Mouse (Mus musculus) embryonic facial prominence, embryonic 10.5 days (tissue): ENCODE results near the gene Rab37. TPM values are rescaled to one million over a fixed set of nuclear protein-coding genes. Genes with fewer than 3 reads are reported as not detected.

ENCODE experiments used
- DNase-seq: peaks from one replicate; pipeline ENCODE4 v3.0.0-alpha.2; 2017; ENCODE audit warnings: low spot score
- H3K27ac ChIP-seq: fragments of 300-500 bp; sonication (generic); replicated peaks from 2 replicates; pipeline ENCODE4 v1.5.1; 2016; ENCODE audit warnings: mild to moderate bottlenecking
- H3K27me3 ChIP-seq: fragments of 300-500 bp; sonication (generic); replicated peaks from 2 replicates; pipeline ENCODE4 v1.6.1; 2016; ENCODE audit warnings: low read depth, mild to moderate bottlenecking; ENCODE audit not compliant: poor library complexity, severe bottlenecking
- H3K36me3 ChIP-seq: fragments of 300-500 bp; sonication (generic); replicated peaks from 2 replicates; pipeline ENCODE4 v1.6.1; 2016; ENCODE audit warnings: mild to moderate bottlenecking, moderate library complexity
- H3K4me1 ChIP-seq: fragments of 300-500 bp; sonication (generic); 2 replicates; pipeline ENCODE4 v1.6.1; 2016
- H3K4me3 ChIP-seq: fragments of 300-500 bp; sonication (generic); 2 replicates; pipeline ENCODE4 v1.5.1; 2016; ENCODE audit warnings: mild to moderate bottlenecking, moderate library complexity
- H3K9me3 ChIP-seq: fragments of 300-500 bp; sonication (generic); 2 replicates; pipeline ENCODE4 v1.6.1; 2016; ENCODE audit warnings: mild to moderate bottlenecking
- WGBS: fragments of 180-500 bp; shearing (Covaris S2); methylation state at CpG from one replicate; pipeline ENCODE4 v1.1.7; 2016; 5-methylcytosine and 5-hydroxymethylcytosine counted together
- polyA plus RNA-seq: library from polyadenylated mRNA; unstranded; fragments of >200 nt; fragmentation: Nextera tagmentation; extraction: Ambion mirVana; gene quantifications from 2 replicates; pipeline ENCODE4 v1.2.1, GENCODE M21; 2016

Rab37 gene
- polyA plus RNA-seq, 1 experiment from 2014 or later: 2.2 TPM

DNA sequence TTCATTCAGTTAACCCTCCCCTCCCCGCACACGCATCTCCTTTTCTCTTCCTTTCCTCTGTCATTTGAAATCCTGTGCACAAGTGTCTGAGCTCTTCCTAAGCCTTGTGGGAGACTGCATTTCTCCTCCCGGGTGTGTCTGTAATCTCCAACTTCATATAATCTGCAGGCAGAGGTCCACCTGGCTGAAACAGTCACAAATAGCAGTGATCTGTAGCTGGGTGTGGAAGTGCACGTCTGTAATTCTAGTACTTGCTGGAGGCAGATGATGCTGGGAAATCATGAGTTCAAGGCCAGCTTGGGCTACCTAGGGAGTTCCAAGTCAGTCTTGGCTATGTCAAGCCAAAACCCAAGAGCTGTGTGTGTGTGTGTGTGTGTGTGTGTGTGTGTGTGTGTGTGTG lies 909 bp downstream of the Rab37 start:
- H3K27ac ChIP-seq: no peak overlapping the region
- H3K27me3 ChIP-seq: peaks cover 34% of the 10 kb centered on the region
- H3K36me3 ChIP-seq: no peaks in the 10 kb centered on the region
- peaks cover 10% of the 10 kb centered on the region; the same call in 1 of the 2 replicates for H3K9me3 ChIP-seq
- peaks cover 15% of the 10 kb centered on the region for H3K4me1 ChIP-seq
- no peak for DNase-seq
- 21% methylated on average over 4 of the region's 4 CpGs for WGBS
- peak overlapping the region; percentile 47; the same call in 1 of the 2 replicates for H3K4me3 ChIP-seq

DNA sequence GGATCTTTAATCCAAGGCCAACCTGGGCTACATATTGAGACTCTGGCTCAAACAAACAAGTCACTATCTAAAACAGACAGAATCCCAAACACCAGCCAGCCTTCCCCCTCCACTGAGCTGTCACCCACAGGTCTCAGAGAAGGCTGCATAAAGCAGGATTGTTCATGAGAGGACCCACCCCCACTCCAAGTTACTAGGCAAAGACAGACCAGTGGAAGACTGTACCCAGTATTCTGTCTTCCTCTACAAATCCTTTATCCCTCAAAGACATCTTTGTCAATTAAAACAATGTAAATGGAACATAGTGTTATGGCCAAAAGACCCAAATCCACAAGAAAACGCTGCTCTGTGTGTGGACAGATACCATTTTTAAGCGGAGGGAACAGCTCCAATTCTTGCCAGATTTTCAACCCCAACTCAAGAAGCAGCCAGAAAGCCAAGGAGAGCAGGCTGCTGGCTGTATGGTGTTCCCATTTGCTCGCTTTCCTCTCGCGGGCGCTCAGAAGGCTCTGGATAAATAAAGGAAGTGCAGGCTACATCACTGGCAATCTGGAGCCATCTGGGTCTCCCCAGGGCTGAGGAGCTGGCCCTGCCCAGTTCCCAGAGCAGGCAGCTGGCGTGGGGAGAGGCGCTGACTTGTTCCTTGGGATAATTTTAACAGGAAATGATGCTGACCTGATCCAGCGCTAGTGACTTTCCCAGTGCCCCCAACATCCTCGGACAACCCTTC lies 7.1 kb downstream of the Rab37 start:
- peaks cover 59% of the 10 kb centered on the region for H3K4me1 ChIP-seq
- no peaks in the 10 kb centered on the region for H3K36me3 ChIP-seq
- no peaks in the 10 kb centered on the region for H3K27me3 ChIP-seq
- H3K27ac ChIP-seq: peak overlapping the region; percentile 57; the same call in 1 of the 2 replicates
- H3K9me3 ChIP-seq: peaks cover 3% of the 10 kb centered on the region; the same call in 1 of the 2 replicates
- peak; percentile 49 for DNase-seq
- WGBS: 39% methylated on average over 10 of the region's 10 CpGs
- no peak overlapping the region for H3K4me3 ChIP-seq

DNA sequence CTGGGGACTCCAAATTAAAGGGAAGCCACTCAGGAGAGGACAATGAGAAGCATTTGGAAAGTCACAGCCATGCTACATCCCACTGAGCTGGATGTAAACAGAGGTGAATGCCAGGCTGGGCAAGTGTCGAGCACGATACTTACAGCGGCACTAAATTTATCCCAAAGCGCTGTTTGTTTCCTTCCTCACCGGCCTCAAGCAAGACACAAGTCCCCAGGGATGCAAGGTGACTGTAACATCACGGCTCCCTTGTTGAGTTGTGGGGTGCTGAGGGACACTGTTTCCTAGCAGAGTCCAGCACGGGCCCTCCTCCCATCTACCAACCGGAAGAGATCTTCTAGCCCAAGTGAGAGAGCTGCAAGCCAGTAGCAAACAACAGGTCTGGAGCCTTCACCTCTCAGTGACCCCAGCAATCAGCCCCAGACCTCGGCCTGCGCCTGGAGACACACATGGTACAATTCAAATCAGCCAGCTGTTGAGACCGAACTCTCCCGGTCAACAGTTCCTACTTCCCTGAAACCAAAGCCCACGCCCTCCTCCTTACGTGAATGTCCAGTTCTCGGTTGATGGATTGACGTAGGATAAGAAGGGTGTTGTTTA lies 8.1 kb downstream of the Rab37 start:
- WGBS: 38% methylated on average over 16 of the region's 16 CpGs
- Histone ChIP-seq H3K9me3 (0 out of 2 replicates have a peak, but pooled peaks cover 2% of the 10 kb centered on the region), H3K4me3 (peak overlapping the region; percentile 27; the same call in 1 of the 2 replicates), H3K36me3 (no peaks in the 10 kb centered on the region), H3K27ac (peak overlapping the region; percentile 59), H3K4me1 (peaks cover 69% of the 10 kb centered on the region), H3K27me3 (no peaks in the 10 kb centered on the region)
- peak; percentile 83 for DNase-seq

DNA sequence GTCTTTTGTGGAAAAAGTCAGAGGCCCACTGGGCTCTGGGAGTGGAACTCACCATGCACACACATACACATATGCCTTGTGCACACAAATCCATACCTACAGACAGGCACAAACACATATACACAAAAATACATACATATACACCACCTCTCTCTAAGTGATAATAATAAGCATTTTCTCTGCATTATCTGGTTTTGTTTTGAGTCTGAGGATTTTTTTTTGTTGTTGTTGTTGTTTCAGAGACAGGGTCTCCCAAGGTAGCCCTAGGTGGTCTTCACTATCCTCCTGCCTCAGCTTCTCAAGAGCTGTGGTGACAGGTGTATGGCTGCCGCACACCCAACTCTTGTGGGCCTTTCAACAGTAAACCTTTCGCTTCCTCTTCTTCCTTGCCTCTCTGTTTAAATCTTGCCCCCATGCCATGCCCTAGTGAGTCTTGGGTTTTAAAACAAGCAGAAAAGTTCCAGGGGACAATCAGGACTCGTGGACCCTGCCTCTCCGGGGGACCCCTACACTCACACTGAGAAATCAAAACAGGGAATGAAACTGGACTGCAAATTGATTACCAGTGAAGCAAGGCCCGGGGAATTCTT lies 8.9 kb downstream of the Rab37 start:
- H3K27me3 ChIP-seq: no peaks in the 10 kb centered on the region
- DNase-seq: no peak
- 0 out of 2 replicates have a peak, but pooled peaks cover 2% of the 10 kb centered on the region for H3K9me3 ChIP-seq
- WGBS: 62% methylated on average over 5 of the region's 5 CpGs
- peak overlapping the region; percentile 59; the same call in 1 of the 2 replicates for H3K27ac ChIP-seq
- H3K36me3 ChIP-seq: no peaks in the 10 kb centered on the region
- H3K4me3 ChIP-seq: no peak overlapping the region
- peaks cover 77% of the 10 kb centered on the region for H3K4me1 ChIP-seq

DNA sequence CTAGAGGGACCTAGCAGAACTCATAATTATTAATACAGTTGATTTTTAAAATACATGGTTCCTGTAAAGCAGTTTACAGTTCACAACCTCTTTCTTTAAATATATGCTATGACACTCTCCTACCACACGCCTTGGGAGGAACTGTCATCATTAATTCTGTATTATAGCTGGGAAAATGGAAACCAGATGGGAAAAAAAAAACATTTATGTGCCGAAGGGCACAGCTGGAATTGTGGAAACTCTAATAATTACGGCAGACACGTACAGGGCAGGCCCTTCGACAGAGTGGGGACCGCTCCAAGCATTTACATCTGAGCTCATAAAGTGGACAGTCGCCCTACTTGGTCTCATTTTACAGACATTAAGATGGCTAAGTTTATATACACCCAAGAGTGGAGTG lies 9.5 kb downstream of the Rab37 start:
- no peaks in the 10 kb centered on the region for H3K36me3 ChIP-seq
- WGBS: 32% methylated on average over 7 of the region's 7 CpGs
- H3K4me1 ChIP-seq: peaks cover 78% of the 10 kb centered on the region
- 0 out of 2 replicates have a peak overlapping the region, but pooled peaks have one; percentile 55 for H3K27ac ChIP-seq
- no peak overlapping the region for H3K4me3 ChIP-seq
- 0 out of 2 replicates have a peak, but pooled peaks cover 2% of the 10 kb centered on the region for H3K9me3 ChIP-seq
- no peaks in the 10 kb centered on the region for H3K27me3 ChIP-seq
- peak; percentile 51 for DNase-seq

DNA sequence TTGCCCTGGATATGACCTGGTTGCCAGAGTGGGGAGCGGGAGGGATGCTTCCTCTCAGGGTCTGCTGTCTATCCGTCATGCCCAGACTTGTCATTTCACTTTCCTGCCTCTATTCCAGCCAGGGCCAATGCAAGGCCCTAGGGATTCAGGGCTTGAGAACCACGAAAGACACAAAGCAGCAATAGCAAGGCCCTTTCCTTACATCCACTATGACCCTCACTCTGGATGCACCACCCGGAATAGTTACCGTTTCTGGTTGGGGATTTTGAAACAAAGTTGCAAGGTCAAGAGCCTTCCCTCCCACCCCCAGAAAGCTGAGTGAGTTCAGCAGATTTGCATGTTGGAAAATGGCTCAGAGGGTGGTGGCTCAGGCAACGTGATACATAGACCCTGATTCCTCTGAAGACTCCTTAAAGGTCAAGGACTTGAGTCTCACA lies 10.4 kb downstream of the Rab37 start:
- H3K36me3 ChIP-seq: no peaks in the 10 kb centered on the region
- WGBS: 47% methylated on average over 6 of the region's 6 CpGs
- H3K4me1 ChIP-seq: peaks cover 78% of the 10 kb centered on the region
- 0 out of 2 replicates have a peak, but pooled peaks cover 2% of the 10 kb centered on the region for H3K9me3 ChIP-seq
- peak overlapping the region; percentile 55; the same call in 1 of the 2 replicates for H3K27ac ChIP-seq
- no peaks in the 10 kb centered on the region for H3K27me3 ChIP-seq
- no peak for DNase-seq
- H3K4me3 ChIP-seq: no peak overlapping the region

DNA sequence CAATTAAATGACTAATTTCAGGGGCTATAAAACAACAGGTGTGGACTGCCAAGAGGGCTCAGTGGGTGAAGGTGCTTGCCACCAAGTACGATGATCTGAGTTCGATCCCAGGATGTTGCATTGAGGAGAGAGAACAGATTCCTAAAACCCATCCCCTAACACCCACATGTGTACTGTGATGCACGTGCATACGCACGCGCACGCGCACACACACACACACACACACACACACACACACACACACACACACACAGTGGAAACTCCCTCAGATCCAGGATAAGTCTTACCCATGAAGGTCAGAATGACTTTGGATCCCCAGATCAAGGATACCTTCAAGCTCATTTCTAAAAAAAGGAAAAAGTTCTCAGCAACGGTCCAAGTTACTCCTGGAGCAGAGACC lies 10.9 kb downstream of the Rab37 start:
- H3K27me3 ChIP-seq: no peaks in the 10 kb centered on the region
- 0 out of 2 replicates have a peak, but pooled peaks cover 2% of the 10 kb centered on the region for H3K9me3 ChIP-seq
- no peak overlapping the region for H3K27ac ChIP-seq
- H3K4me1 ChIP-seq: peaks cover 75% of the 10 kb centered on the region
- WGBS: 93% methylated on average over 9 of the region's 9 CpGs
- H3K4me3 ChIP-seq: no peak overlapping the region
- DNase-seq: no peak
- no peaks in the 10 kb centered on the region for H3K36me3 ChIP-seq

DNA sequence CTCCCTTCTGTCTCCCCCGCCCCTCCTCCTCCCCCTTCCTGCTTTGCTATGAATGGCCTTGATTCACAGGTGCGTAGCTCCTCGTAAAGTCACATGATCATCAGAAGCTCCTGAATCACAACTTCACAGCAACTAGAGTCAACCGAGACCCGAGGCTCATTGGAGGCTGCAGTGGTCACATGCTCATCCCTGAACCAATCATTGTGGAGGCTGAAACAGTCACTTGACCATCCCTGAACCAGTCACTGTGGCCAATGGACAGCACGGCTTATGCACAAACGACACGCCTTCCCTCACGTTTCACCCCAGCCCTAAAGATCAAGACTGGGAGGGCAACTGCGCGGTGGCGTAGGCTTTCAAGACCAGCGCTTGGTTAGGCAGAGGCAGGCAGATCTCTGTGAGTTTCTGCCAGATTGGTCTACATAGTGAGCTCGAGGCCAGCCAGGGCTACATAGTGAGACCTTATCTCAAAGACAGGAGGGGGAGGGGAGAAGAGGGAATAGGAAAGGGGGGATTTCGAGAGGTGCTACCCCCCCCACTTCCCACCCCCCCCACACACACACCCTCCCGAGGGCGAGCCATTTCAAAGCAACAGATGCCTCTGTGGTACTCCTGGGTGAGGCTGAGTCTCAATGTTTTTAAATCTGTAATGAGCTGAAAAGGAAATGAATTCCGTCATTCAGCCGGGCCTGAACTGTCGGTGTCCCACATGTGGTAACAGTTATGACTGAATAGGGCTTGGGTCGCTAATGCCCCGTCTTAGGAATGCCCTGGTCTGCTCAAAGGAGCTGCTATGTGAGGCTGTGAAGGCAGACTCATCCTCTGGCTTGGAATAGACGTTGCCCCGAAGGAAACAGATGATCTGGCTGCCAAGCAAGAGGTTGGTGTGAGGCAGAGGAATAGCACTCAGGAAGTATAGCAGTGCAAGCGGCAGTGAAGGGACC lies 12.5 kb downstream of the Rab37 start:
- 66% methylated on average over 25 of the region's 25 CpGs for WGBS
- no peaks in the 10 kb centered on the region for H3K27me3 ChIP-seq
- peak overlapping the region; percentile 55 for H3K27ac ChIP-seq
- H3K4me3 ChIP-seq: no peak overlapping the region
- peaks cover 73% of the 10 kb centered on the region for H3K4me1 ChIP-seq
- H3K9me3 ChIP-seq: 0 out of 2 replicates have a peak, but pooled peaks cover 2% of the 10 kb centered on the region
- H3K36me3 ChIP-seq: no peaks in the 10 kb centered on the region
- peak; percentile 69 for DNase-seq

DNA sequence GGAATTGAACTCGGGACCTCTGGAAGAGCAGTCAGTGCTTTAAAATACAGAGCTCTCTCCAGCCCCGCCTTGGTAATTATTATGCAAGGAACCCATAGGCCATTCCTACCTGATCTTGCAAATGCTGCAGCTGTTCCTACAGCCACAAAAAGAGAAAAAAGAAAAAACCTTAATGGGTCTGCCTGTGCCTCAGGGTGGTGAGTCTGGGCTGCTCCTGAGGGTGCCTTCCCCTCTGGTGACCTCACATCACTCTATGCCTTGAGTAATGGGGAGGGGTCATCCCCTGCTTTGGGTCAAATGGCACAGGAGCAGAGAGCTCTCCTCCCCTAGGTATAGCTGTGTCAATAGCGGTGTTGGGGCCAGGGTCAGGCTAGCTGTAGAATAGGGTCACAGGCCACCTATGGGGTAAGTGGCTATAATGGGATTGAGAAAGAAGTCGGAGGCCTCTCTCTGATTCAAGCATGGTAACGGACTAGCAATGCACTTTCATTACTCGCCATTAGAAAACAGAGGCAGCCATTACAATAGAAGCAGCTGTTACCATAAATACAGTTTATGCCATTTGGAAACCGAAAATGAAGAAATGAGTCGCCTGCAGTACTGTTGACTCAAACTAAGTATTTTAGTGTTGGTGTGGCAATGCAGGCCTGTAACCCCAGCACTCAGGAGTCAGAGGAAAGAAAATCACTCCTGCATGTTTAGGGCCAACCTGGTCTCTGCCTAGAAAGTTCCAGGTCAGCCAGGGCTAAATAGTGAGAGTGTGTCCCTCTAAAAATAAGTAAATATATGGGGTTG lies 13.7 kb downstream of the Rab37 start:
- peak overlapping the region; percentile 55; the same call in 1 of the 2 replicates for H3K27ac ChIP-seq
- no peaks in the 10 kb centered on the region for H3K36me3 ChIP-seq
- no peak overlapping the region for H3K4me3 ChIP-seq
- H3K9me3 ChIP-seq: 0 out of 2 replicates have a peak, but pooled peaks cover 2% of the 10 kb centered on the region
- DNase-seq: peak; percentile 21
- H3K4me1 ChIP-seq: peaks cover 61% of the 10 kb centered on the region
- WGBS: 53% methylated on average over 8 of the region's 8 CpGs
- no peaks in the 10 kb centered on the region for H3K27me3 ChIP-seq

DNA sequence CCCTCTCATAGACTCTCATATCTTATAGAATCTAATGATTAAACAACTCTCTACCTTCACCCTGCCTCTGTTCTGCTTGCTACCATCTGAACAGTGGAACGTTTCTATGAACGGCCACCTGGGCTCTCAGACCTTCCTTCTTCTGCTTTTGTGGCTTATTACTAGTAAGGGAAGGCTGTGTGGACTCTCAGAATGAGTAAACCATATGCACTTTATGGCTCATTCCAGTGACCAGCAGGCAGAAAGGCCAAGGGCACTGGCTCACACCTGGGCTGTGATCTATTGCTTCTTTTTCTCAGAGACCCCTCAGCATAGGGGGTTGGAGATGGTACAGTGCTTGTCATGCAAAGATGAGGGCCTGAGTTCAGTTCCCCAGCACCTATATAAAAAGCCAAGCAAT lies 15.4 kb downstream of the Rab37 start:
- DNase-seq: no peak
- 0 out of 2 replicates have a peak, but pooled peaks cover 2% of the 10 kb centered on the region for H3K9me3 ChIP-seq
- H3K36me3 ChIP-seq: no peaks in the 10 kb centered on the region
- H3K27ac ChIP-seq: no peak overlapping the region
- peaks cover 44% of the 10 kb centered on the region for H3K4me1 ChIP-seq
- H3K27me3 ChIP-seq: no peaks in the 10 kb centered on the region
- WGBS: 84% methylated on average over 2 of the region's 2 CpGs
- no peak overlapping the region for H3K4me3 ChIP-seq

DNA sequence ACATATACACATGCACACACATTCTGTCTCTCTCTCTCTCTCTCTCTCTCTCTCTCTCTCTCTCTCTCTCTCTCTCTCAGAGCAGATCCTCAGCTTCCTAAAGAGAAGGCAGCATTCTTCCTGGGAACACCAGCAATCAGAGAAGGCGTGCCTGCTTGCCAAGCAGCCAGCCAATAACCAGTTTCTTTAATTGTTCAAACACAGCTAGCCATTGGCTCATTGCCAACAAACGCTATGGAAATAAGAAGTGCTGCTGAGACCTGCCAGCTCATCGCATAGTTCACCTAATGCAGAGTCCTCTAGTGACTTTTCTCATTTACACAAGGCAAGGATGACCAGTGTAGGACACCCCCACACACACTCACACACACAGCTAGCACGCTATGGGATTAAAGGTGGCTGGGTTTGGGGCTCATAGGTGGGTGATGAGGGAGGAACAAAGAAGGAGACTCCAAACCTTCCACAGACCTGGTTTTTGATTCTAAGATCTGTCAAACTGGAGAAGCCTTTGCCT lies 16.2 kb downstream of the Rab37 start:
- Histone ChIP-seq H3K27ac (no peak overlapping the region), H3K36me3 (no peaks in the 10 kb centered on the region), H3K9me3 (0 out of 2 replicates have a peak, but pooled peaks cover 2% of the 10 kb centered on the region), H3K4me3 (no peak overlapping the region), H3K4me1 (peaks cover 38% of the 10 kb centered on the region), H3K27me3 (no peaks in the 10 kb centered on the region)
- WGBS: 64% methylated on average over 4 of the region's 4 CpGs
- DNase-seq: no peak
